Mouse (Mus musculus): ENCODE data around the gene Slc9a1. TPM values are rescaled to one million over a fixed set of nuclear protein-coding genes. Genes with fewer than 3 reads are reported as not detected.
A peak's percentile ranks its signal among the peaks of the same experiment; 100 is the strongest.

Slc9a1 gene
- polyA plus RNA-seq, 1 experiment from 2014 or later: 1.8 TPM

GRCm38 (mm10) chr4:133371621-133372277 is 2.2 kb downstream of the Slc9a1 start:
- DNase-seq (no peak), ATAC-seq (no peak)
- peaks cover 45% of the 10 kb centered on the region for H3K4me1 ChIP-seq (ENCODE audit: insufficient read depth)
- H3K27ac ChIP-seq (ENCODE audit: low read depth): peak overlapping the region; percentile 26; the same call in 1 of the 2 replicates
- H3K36me3 ChIP-seq (replicated peaks; ENCODE audit: insufficient read depth, low read length): peaks cover 8% of the 10 kb centered on the region; the same call in 1 of the 2 replicates
- H3K9ac ChIP-seq (replicated peaks): peak overlapping the region; percentile 57
- peak overlapping the region; percentile 89 for H3K4me3 ChIP-seq (ENCODE audit: low read depth, low read length)
- H3K4me2 ChIP-seq (ENCODE audit: low read depth, low read length): peak overlapping the region; percentile 93
- H3K27me3 ChIP-seq (ENCODE audit: insufficient read depth, low read length): no peaks in the 10 kb centered on the region
- WGBS (ENCODE audit: insufficient replicate concordance): 32% methylated on average over 7 of the region's 7 CpGs
- H3K9me3 ChIP-seq (ENCODE audit: low read length): no peaks in the 10 kb centered on the region
- TF ChIP-seq EP300 (IDR thresholded peaks at IDR 0.05; ENCODE audit: low read depth) (no peak), CTCF (IDR thresholded peaks at IDR 0.05; ENCODE audit: low read depth) (no peak)

- no peaks in the 10 kb centered on the region for H3K9me3 ChIP-seq (ENCODE audit: low read length)
- H3K4me3 ChIP-seq (ENCODE audit: low read depth, low read length): peak overlapping the region; percentile 89
These were observed 2.8 kb downstream of the Slc9a1 start for GRCm38 (mm10) chr4:133372278-133372665.

GRCm38 (mm10) chr4:133374011-133374410 is 4.5 kb downstream of the Slc9a1 start:
- Histone ChIP-seq H3K4me1 (ENCODE audit: insufficient read depth) (peaks cover 60% of the 10 kb centered on the region), H3K4me2 (ENCODE audit: low read depth, low read length) (0 out of 2 replicates have a peak overlapping the region, but pooled peaks have one; percentile 93), H3K27ac (ENCODE audit: low read depth) (no peak overlapping the region), H3K4me3 (ENCODE audit: low read depth, low read length) (no peak overlapping the region), H3K9ac (replicated peaks) (no peak overlapping the region), H3K27me3 (ENCODE audit: insufficient read depth, low read length) (no peaks in the 10 kb centered on the region), H3K36me3 (replicated peaks; ENCODE audit: insufficient read depth, low read length) (peaks cover 8% of the 10 kb centered on the region; the same call in 1 of the 2 replicates), H3K9me3 (ENCODE audit: low read length) (no peaks in the 10 kb centered on the region)
- WGBS (ENCODE audit: insufficient replicate concordance): 61% methylated on average over 4 of the region's 4 CpGs
- no peak for TF ChIP-seq EP300 (IDR thresholded peaks at IDR 0.05; ENCODE audit: low read depth)
- DNase-seq (no peak), ATAC-seq (no peak)

More at GRCm38 (mm10) chr4:133372278-133372665, 2.8 kb downstream of the Slc9a1 start:
- ATAC-seq: no peak
- Histone ChIP-seq H3K36me3 (replicated peaks; ENCODE audit: insufficient read depth, low read length) (peaks cover 8% of the 10 kb centered on the region; the same call in 1 of the 2 replicates), H3K4me2 (ENCODE audit: low read depth, low read length) (peak overlapping the region; percentile 93), H3K27me3 (ENCODE audit: insufficient read depth, low read length) (no peaks in the 10 kb centered on the region), H3K4me1 (ENCODE audit: insufficient read depth) (peaks cover 45% of the 10 kb centered on the region), H3K27ac (ENCODE audit: low read depth) (no peak overlapping the region), H3K9ac (replicated peaks) (peak overlapping the region; percentile 36; the same call in 1 of the 2 replicates)
- no peak for TF ChIP-seq EP300 (IDR thresholded peaks at IDR 0.05; ENCODE audit: low read depth)
- no peak for TF ChIP-seq CTCF (IDR thresholded peaks at IDR 0.05; ENCODE audit: low read depth)
- no peak for DNase-seq
- 47% methylated on average over 6 of the region's 6 CpGs for WGBS (ENCODE audit: insufficient replicate concordance)

- Histone ChIP-seq H3K27me3 (ENCODE audit: insufficient read depth, low read length) (no peaks in the 10 kb centered on the region), H3K27ac (ENCODE audit: low read depth) (0 out of 2 replicates have a peak overlapping the region, but pooled peaks have one; percentile 6), H3K4me1 (ENCODE audit: insufficient read depth) (peaks cover 68% of the 10 kb centered on the region), H3K4me3 (ENCODE audit: low read depth, low read length) (no peak overlapping the region), H3K36me3 (replicated peaks; ENCODE audit: insufficient read depth, low read length) (peaks cover 8% of the 10 kb centered on the region; the same call in 1 of the 2 replicates), H3K4me2 (ENCODE audit: low read depth, low read length) (no peak overlapping the region), H3K9me3 (ENCODE audit: low read length) (no peaks in the 10 kb centered on the region), H3K9ac (replicated peaks) (no peak overlapping the region)
- no peak for ATAC-seq
- peak; percentile 24 for DNase-seq
- peak; percentile 65 for TF ChIP-seq EP300 (IDR thresholded peaks at IDR 0.05; ENCODE audit: low read depth)
- no peak for TF ChIP-seq CTCF (IDR thresholded peaks at IDR 0.05; ENCODE audit: low read depth)
- 53% methylated on average over 10 of the region's 10 CpGs for WGBS (ENCODE audit: insufficient replicate concordance)
These were observed 6.5 kb downstream of the Slc9a1 start for GRCm38 (mm10) chr4:133375812-133376577.

- peaks cover 8% of the 10 kb centered on the region; the same call in 1 of the 2 replicates for H3K36me3 ChIP-seq (replicated peaks; ENCODE audit: insufficient read depth, low read length)
- ATAC-seq (peak; percentile 74), DNase-seq (peak; percentile 71)
- H3K27me3 ChIP-seq (ENCODE audit: insufficient read depth, low read length): no peaks in the 10 kb centered on the region
- H3K4me1 ChIP-seq (ENCODE audit: insufficient read depth): peaks cover 48% of the 10 kb centered on the region
- WGBS (ENCODE audit: insufficient replicate concordance): 21% methylated on average over 13 of the region's 13 CpGs
- no peak for TF ChIP-seq CTCF (IDR thresholded peaks at IDR 0.05; ENCODE audit: low read depth)
- TF ChIP-seq EP300 (IDR thresholded peaks at IDR 0.05; ENCODE audit: low read depth): no peak
- no peaks in the 10 kb centered on the region for H3K9me3 ChIP-seq (ENCODE audit: low read length)
- peak overlapping the region; percentile 33; the same call in 1 of the 2 replicates for H3K4me2 ChIP-seq (ENCODE audit: low read depth, low read length)
- no peak overlapping the region for H3K4me3 ChIP-seq (ENCODE audit: low read depth, low read length)
- peak overlapping the region; percentile 53 for H3K9ac ChIP-seq (replicated peaks)
- H3K27ac ChIP-seq (ENCODE audit: low read depth): peak overlapping the region; percentile 52
These were observed 8.9 kb downstream of the Slc9a1 start for GRCm38 (mm10) chr4:133378236-133379045.
